ENCODE assay signal across 8 mouse cellular contexts in genomic region chr6:48444310-48445180, GRCm38 (mm10). TPM values are rescaled to one million over a fixed set of nuclear protein-coding genes. Genes with fewer than 3 reads are reported as not detected.
DNase-seq lines count a peak whose midpoint lies in the region; ATAC-seq lines count a peak whose summit lies in the region.

No protein-coding gene starts in this region.

- H3K9me3 ChIP-seq in kidney, embryonic 15.5 days (replicated peaks): 0 out of 2 replicates have a peak, but pooled peaks cover 2% of the 10 kb centered on the region
- no peaks in the 10 kb centered on the region for H3K9me3 ChIP-seq in liver, embryonic 15.5 days (replicated peaks)
- no peaks in the 10 kb centered on the region for H3K9me3 ChIP-seq in neural tube, embryonic 15.5 days (replicated peaks)

- H3K4me1 ChIP-seq in kidney, embryonic 15.5 days: peaks cover 70% of the 10 kb centered on the region
- H3K4me1 ChIP-seq in liver, embryonic 15.5 days (replicated peaks): no peaks in the 10 kb centered on the region; the same call in 1 of the 2 replicates
- peaks cover 29% of the 10 kb centered on the region for H3K4me1 ChIP-seq in neural tube, embryonic 15.5 days

- H3K4me2 ChIP-seq in kidney, embryonic 15.5 days: peak overlapping the region; percentile 85
- H3K4me2 ChIP-seq in liver, embryonic 15.5 days: peak overlapping the region; percentile 70
- peak overlapping the region; percentile 91 for H3K4me2 ChIP-seq in neural tube, embryonic 15.5 days

- H3K27me3 ChIP-seq in kidney, embryonic 15.5 days: no peaks in the 10 kb centered on the region
- H3K27me3 ChIP-seq in liver, embryonic 15.5 days: peaks cover 40% of the 10 kb centered on the region
- H3K27me3 ChIP-seq in neural tube, embryonic 15.5 days (replicated peaks): peaks cover 16% of the 10 kb centered on the region

- peaks cover 31% of the 10 kb centered on the region for H3K36me3 ChIP-seq in kidney, embryonic 15.5 days
- peaks cover 16% of the 10 kb centered on the region; the same call in 1 of the 2 replicates for H3K36me3 ChIP-seq in liver, embryonic 15.5 days (replicated peaks)
- H3K36me3 ChIP-seq in neural tube, embryonic 15.5 days: peaks cover 17% of the 10 kb centered on the region

- DNase-seq in 416B (ENCODE audit: low read depth): peak; percentile 92
- DNase-seq in adipocyte (ENCODE audit: low spot score): peak; percentile 47
- DNase-seq in embryo, embryonic 11 days: peak; percentile 95
- peak; percentile 79 for DNase-seq in urinary bladder, postnatal 10 days (ENCODE audit: low spot score)

- WGBS in kidney, embryonic 15.5 days: under 1% methylated on average over 27 of the region's 34 CpGs
- WGBS in liver, embryonic 15.5 days (ENCODE audit: insufficient replicate concordance): under 1% methylated on average over 31 of the region's 34 CpGs
- under 1% methylated on average over 31 of the region's 34 CpGs for WGBS in neural tube, embryonic 15.5 days

- ATAC-seq in granulocyte monocyte progenitor cell, adult 5-6 weeks (replicated peaks; ENCODE audit: poor library complexity, severe bottlenecking): peak; percentile 26
- peak; percentile 57 for ATAC-seq in kidney, embryonic 15.5 days (replicated peaks; ENCODE audit: low FRiP score)
- peak; percentile 60 for ATAC-seq in liver, embryonic 15.5 days (ENCODE audit: insufficient read depth)
- ATAC-seq in neural tube, embryonic 15.5 days (ENCODE audit: low FRiP score): peak; percentile 76

- peak overlapping the region; percentile 98 for H3K27ac ChIP-seq in kidney, embryonic 15.5 days
- H3K27ac ChIP-seq in liver, embryonic 15.5 days (replicated peaks): peak overlapping the region; percentile 56; the same call in 1 of the 2 replicates
- H3K27ac ChIP-seq in neural tube, embryonic 15.5 days (replicated peaks): peak overlapping the region; percentile 91

- peak overlapping the region; percentile 87 for H3K9ac ChIP-seq in kidney, embryonic 15.5 days
- peak overlapping the region; percentile 50 for H3K9ac ChIP-seq in liver, embryonic 15.5 days
- peak overlapping the region; percentile 71 for H3K9ac ChIP-seq in neural tube, embryonic 15.5 days (replicated peaks)

- peak overlapping the region; percentile 89 for H3K4me3 ChIP-seq in kidney, embryonic 15.5 days (replicated peaks)
- peak overlapping the region; percentile 60 for H3K4me3 ChIP-seq in liver, embryonic 15.5 days (replicated peaks)
- peak overlapping the region; percentile 70 for H3K4me3 ChIP-seq in neural tube, embryonic 15.5 days (replicated peaks)

RNA-seq across cellular contexts. Expression of gene Zfp467, which starts 1.1 kb away (rescaled TPM):
- total RNA-seq in granulocyte monocyte progenitor cell, adult 5-6 weeks (2014; fragmentation: Nextera tagmentation): 3.0 and 6.3 TPM in 2 replicates
- 0.57 and 3.1 TPM in 2 replicates for total RNA-seq in granulocyte monocyte progenitor cell, adult 5-6 weeks (2017)
- 27.2 and 29.6 TPM in 2 replicates for polyA plus RNA-seq in kidney, embryonic 15.5 days (2015; fragmentation: Nextera tagmentation; extraction: Ambion mirVana)
- polyA plus RNA-seq in liver, embryonic 15.5 days (2015; fragmentation: Nextera tagmentation; extraction: Ambion mirVana): 2.7 and 2.9 TPM in 2 replicates
- 27.6 and 33.6 TPM in 2 replicates for polyA plus RNA-seq in neural tube, embryonic 15.5 days (2015; fragmentation: Nextera tagmentation; extraction: Ambion mirVana)

RNA-seq across cellular contexts. Expression of gene Sspo, which starts 3.5 kb away (rescaled TPM):
- total RNA-seq in granulocyte monocyte progenitor cell, adult 5-6 weeks (2014; fragmentation: Nextera tagmentation): not detected in 2 replicates
- total RNA-seq in granulocyte monocyte progenitor cell, adult 5-6 weeks (2017): not detected in 2 replicates
- polyA plus RNA-seq in kidney, embryonic 15.5 days (2015; fragmentation: Nextera tagmentation; extraction: Ambion mirVana): 0.22 and 0.86 TPM in 2 replicates
- 0.03 TPM in 1 of 2 replicates, not detected in the other for polyA plus RNA-seq in liver, embryonic 15.5 days (2015; fragmentation: Nextera tagmentation; extraction: Ambion mirVana)
- polyA plus RNA-seq in neural tube, embryonic 15.5 days (2015; fragmentation: Nextera tagmentation; extraction: Ambion mirVana): 0.34 and 0.54 TPM in 2 replicates

RNA-seq across cellular contexts. Expression of gene Krba1, which starts 49.2 kb away (rescaled TPM):
- 2.7 and 6.7 TPM in 2 replicates for total RNA-seq in granulocyte monocyte progenitor cell, adult 5-6 weeks (2014; fragmentation: Nextera tagmentation)
- total RNA-seq in granulocyte monocyte progenitor cell, adult 5-6 weeks (2017): 0.98 and 1.8 TPM in 2 replicates
- 21.2 and 23.6 TPM in 2 replicates for polyA plus RNA-seq in kidney, embryonic 15.5 days (2015; fragmentation: Nextera tagmentation; extraction: Ambion mirVana)
- polyA plus RNA-seq in liver, embryonic 15.5 days (2015; fragmentation: Nextera tagmentation; extraction: Ambion mirVana): 1.6 and 1.8 TPM in 2 replicates
- polyA plus RNA-seq in neural tube, embryonic 15.5 days (2015; fragmentation: Nextera tagmentation; extraction: Ambion mirVana): 23.5 and 25.0 TPM in 2 replicates

Comparison
In these comparisons a context has a peak if more than half of its experiments do, and no peak if none do; other contexts are left out.
1. Peak in every context shown above with its lines: DNase-seq, ATAC-seq, H3K4me3 ChIP-seq and H3K27ac ChIP-seq.
2. ATAC-seq: peak in every context shown above with its lines; median percentile 76 in neural tube, embryonic 15.5 days; 60 in liver, embryonic 15.5 days; 57 in kidney, embryonic 15.5 days; 26 in granulocyte monocyte progenitor cell, adult 5-6 weeks.